In the genomic region with DNA sequence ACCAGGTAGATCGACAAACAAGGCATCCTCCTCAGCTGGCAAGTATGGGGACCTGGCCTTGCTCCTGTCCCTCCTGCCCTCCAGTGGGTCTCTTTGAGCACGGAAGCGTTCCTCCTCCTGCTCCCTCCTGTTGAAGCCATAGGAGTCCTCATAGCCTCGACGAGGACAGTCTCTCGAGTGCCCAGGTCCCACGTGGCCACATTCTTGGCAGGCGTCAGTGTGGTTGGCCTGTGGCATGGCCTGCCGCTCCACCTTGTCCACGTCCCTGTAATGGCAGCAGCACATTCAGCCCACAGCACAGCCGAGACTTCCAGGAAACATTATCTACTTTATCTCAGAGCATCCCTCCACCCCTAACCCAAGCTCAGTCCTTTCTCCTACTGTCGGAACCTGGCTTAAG, we compare ENCODE assay signal across 17 mouse cellular contexts.
"Had no signal": no experiment of that assay in that cellular context is flagged by ENCODE, and none has a peak within 500 bp of the region (broad histone marks: within the 10 kb centered on the region; RNA-seq: fewer than 3 reads in every experiment).

No protein-coding gene starts in this region.

- H3K4me3 ChIP-seq: limb, embryonic 12.5 days; liver, embryonic 13.5 days; midbrain, embryonic 10.5 days; myocyte; neural tube, embryonic 15.5 days had no signal

- H3K27me3 ChIP-seq: liver, embryonic 13.5 days; neural tube, embryonic 15.5 days had no signal

- H3K4me1 ChIP-seq: limb, embryonic 12.5 days; liver, embryonic 13.5 days; midbrain, embryonic 10.5 days had no signal

- H3K36me3 ChIP-seq: limb, embryonic 12.5 days had no signal

- H3K9me3 ChIP-seq: limb, embryonic 12.5 days; liver, embryonic 13.5 days; midbrain, embryonic 10.5 days; neural tube, embryonic 15.5 days had no signal

- H3K9ac ChIP-seq: limb, embryonic 12.5 days; liver, embryonic 13.5 days; liver, postnatal 0 days; neural tube, embryonic 15.5 days had no signal

- ATAC-seq: liver, postnatal 0 days had no signal

- DNase-seq: kidney, adult 9 months; kidney, postnatal 36 days; layer of hippocampus, adult 9-11 months; layer of hippocampus, postnatal 36 days; liver; liver, embryonic 13.5 days; liver, postnatal 0 days; lung, postnatal 10 days; midbrain, embryonic 14.5 days; right cerebral cortex, adult 18-20 months; right cerebral cortex, postnatal 25 days; thymus, postnatal 36 days had no signal

- H3K27ac ChIP-seq: kidney, postnatal 0 days; limb, embryonic 12.5 days; liver, embryonic 13.5 days; midbrain, embryonic 10.5 days; neural tube, embryonic 15.5 days had no signal

- H3K4me2 ChIP-seq: limb, embryonic 12.5 days; liver, embryonic 13.5 days; neural tube, embryonic 15.5 days had no signal
